ENCODE assay signal across 8 mouse cellular contexts in the genomic region with DNA sequence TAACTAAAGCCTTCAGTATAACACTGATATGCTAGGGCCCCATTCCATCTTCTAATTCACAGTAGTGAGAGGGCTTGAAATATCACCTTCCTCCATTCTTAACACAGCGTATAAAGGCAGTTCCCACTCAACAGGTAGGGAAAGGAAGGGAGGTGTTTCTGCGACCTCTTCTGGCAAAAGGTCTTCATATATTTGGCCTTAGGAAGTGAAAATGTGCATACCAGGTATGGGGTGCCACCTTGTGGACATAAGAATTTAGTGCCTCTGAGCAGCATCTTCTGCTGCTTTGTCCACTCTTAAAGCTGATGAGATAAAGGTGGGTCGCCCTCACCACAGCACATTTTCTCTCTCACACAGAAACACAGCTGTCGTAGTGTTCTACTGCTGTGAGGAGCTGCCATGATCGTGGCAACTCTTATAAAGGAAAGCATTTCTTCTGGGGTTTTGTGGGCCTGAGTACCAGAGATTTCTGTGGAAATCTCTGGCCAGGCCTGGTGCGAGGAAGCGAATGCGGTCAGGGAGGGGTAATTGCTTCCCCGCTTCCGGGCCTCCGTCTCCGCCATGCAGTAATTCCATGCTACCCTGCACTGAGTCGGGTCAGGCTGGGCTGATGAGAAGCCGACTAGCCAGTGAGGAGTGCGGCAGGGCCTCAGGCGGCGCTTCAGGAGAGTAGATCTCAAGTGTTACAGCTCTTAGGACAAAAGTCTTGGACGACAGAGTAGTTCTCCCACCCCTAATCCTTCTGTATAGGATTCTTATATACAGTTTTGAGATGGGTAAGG.
DNase-seq lines count a peak whose midpoint lies in the region; ATAC-seq lines count a peak whose summit lies in the region.

No protein-coding gene starts in this region.

- H3K27me3 ChIP-seq in intestine, embryonic 15.5 days (replicated peaks) = no peaks in the 10 kb centered on the region
- H3K27me3 ChIP-seq in midbrain, embryonic 12.5 days = no peaks in the 10 kb centered on the region

- no peak overlapping the region for H3K9ac ChIP-seq in intestine, embryonic 15.5 days
- H3K9ac ChIP-seq in midbrain, embryonic 12.5 days (replicated peaks) = no peak overlapping the region

- H3K27ac ChIP-seq in intestine, embryonic 15.5 days = no peak overlapping the region
- peak overlapping the region; percentile 32; the same call in 1 of the 2 replicates for H3K27ac ChIP-seq in midbrain, embryonic 12.5 days (replicated peaks)

- 38% methylated on average over 18 of the region's 18 CpGs for WGBS in intestine, embryonic 15.5 days
- 40% methylated on average over 18 of the region's 18 CpGs for WGBS in midbrain, embryonic 12.5 days

- no peaks in the 10 kb centered on the region for H3K9me3 ChIP-seq in intestine, embryonic 15.5 days
- no peaks in the 10 kb centered on the region for H3K9me3 ChIP-seq in midbrain, embryonic 12.5 days

- intact Hi-C loops in left cerebral cortex, postnatal 10 days (cut with DNase I) = loop anchor here (1.0 to 5.0 kb wide), 4 partner anchors 90 to 361 kb away; a partner anchor contains a TSS

- H3K36me3 ChIP-seq in intestine, embryonic 15.5 days = no peaks in the 10 kb centered on the region
- no peaks in the 10 kb centered on the region for H3K36me3 ChIP-seq in midbrain, embryonic 12.5 days

- ATAC-seq in intestine, embryonic 15.5 days = peak; percentile 75
- ATAC-seq in midbrain, embryonic 12.5 days (ENCODE audit: low FRiP score, low read depth) = peak; percentile 84

- no peak overlapping the region for H3K4me2 ChIP-seq in intestine, embryonic 15.5 days (replicated peaks)
- no peak overlapping the region for H3K4me2 ChIP-seq in midbrain, embryonic 12.5 days (replicated peaks)

- peak; percentile 22 for DNase-seq in ovary, adult 18-20 months (ENCODE audit: low spot score)
- DNase-seq in ovary, postnatal 10 days (ENCODE audit: low spot score) = no peak
- DNase-seq in cerebellum, postnatal 4 days (ENCODE audit: low spot score in 2 of 2) = peak; percentile 33 to 78
- peak; percentile 33 for DNase-seq in gastrocnemius, postnatal 10 days
- peak; percentile 67 to 77 for DNase-seq in left cerebral cortex, postnatal 10 days (ENCODE audit: extremely low spot score in 1 of 2, low spot score in 2 of 2)
- peak; percentile 7 for DNase-seq in spleen, adult 12 weeks (ENCODE audit: low spot score)

- H3K4me1 ChIP-seq in intestine, embryonic 15.5 days (replicated peaks) = 0 out of 2 replicates have a peak, but pooled peaks cover 2% of the 10 kb centered on the region
- no peaks in the 10 kb centered on the region for H3K4me1 ChIP-seq in midbrain, embryonic 12.5 days

- no peak overlapping the region for H3K4me3 ChIP-seq in intestine, embryonic 15.5 days (replicated peaks)
- H3K4me3 ChIP-seq in midbrain, embryonic 12.5 days = no peak overlapping the region
